Mouse (Mus musculus) megakaryocyte, embryonic 14.5 days (primary cell): ENCODE measurements at regions not wholly inside any gene's neighbourhood (a gene's known extent, or its start where the extent isn't known, plus 50 kb on each side); places are given as distances from the start of the nearest gene placed in this dataset.

ENCODE experiments used
- H3K27me3 ChIP-seq: replicated peaks from 2 replicates; pipeline ENCODE3; 2012; ENCODE audit warnings: inconsistent platforms
- H3K36me3 ChIP-seq: replicated peaks from 2 replicates; pipeline ENCODE3; 2012; ENCODE audit warnings: low read length, inconsistent platforms, mixed read lengths
- H3K4me1 ChIP-seq: 2 replicates; pipeline ENCODE4 v1.6.1; 2012; ENCODE audit warnings: inconsistent platforms
- H3K4me3 ChIP-seq: replicated peaks from 2 replicates; pipeline ENCODE3; 2012; ENCODE audit warnings: moderate library complexity, mild to moderate bottlenecking, inconsistent platforms
- H3K9me3 ChIP-seq: 2 replicates; pipeline ENCODE4 v1.6.1; 2012; ENCODE audit warnings: inconsistent platforms
- FLI1 ChIP-seq: IDR thresholded peaks from 2 replicates; pipeline ENCODE4 v1.6.1; 2012; ENCODE audit warnings: low read length, inconsistent platforms, mixed read lengths
- GATA1 ChIP-seq: IDR thresholded peaks from 3 replicates; pipeline ENCODE4 v1.6.1; 2012; ENCODE audit warnings: mixed read lengths, low read length, inconsistent platforms, borderline replicate concordance

GRCm38 (mm10) chr6:84514623-84515022 lies 79.1 kb downstream of the Cyp26b1 start:
- TF ChIP-seq GATA1 = no peak
- no peak for TF ChIP-seq FLI1
- H3K36me3 ChIP-seq = no peaks in the 10 kb centered on the region
- H3K4me3 ChIP-seq = no peak overlapping the region
- H3K9me3 ChIP-seq = no peaks in the 10 kb centered on the region
- H3K4me1 ChIP-seq = peaks cover 3% of the 10 kb centered on the region; the same call in 1 of the 2 replicates
- peaks cover 29% of the 10 kb centered on the region for H3K27me3 ChIP-seq

- Histone ChIP-seq H3K36me3 (no peaks in the 10 kb centered on the region), H3K9me3 (0 out of 2 replicates have a peak, but pooled peaks cover 2% of the 10 kb centered on the region), H3K27me3 (peaks cover 27% of the 10 kb centered on the region), H3K4me1 (no peaks in the 10 kb centered on the region), H3K4me3 (no peak overlapping the region)
- TF ChIP-seq FLI1 (no peak), GATA1 (no peak)
These were observed 85.1 kb downstream of the Cyp26b1 start for GRCm38 (mm10) chr6:84508598-84508997.

GRCm38 (mm10) chr6:84506675-84507074 lies 87.0 kb downstream of the Cyp26b1 start:
- H3K4me1 ChIP-seq = no peaks in the 10 kb centered on the region
- TF ChIP-seq GATA1 (no peak), FLI1 (no peak)
- 0 out of 2 replicates have a peak, but pooled peaks cover 2% of the 10 kb centered on the region for H3K9me3 ChIP-seq
- no peak overlapping the region for H3K4me3 ChIP-seq
- peaks cover 22% of the 10 kb centered on the region for H3K27me3 ChIP-seq
- no peaks in the 10 kb centered on the region for H3K36me3 ChIP-seq

- Histone ChIP-seq H3K36me3 (no peaks in the 10 kb centered on the region), H3K9me3 (peaks cover 5% of the 10 kb centered on the region), H3K27me3 (peaks cover 21% of the 10 kb centered on the region), H3K4me1 (no peaks in the 10 kb centered on the region), H3K4me3 (no peak overlapping the region)
- TF ChIP-seq GATA1 (no peak), FLI1 (no peak)
These were observed 93.3 kb downstream of the Cyp26b1 start for GRCm38 (mm10) chr6:84500255-84500886.

GRCm38 (mm10) chr6:84498076-84498475 lies 95.6 kb downstream of the Cyp26b1 start:
- Histone ChIP-seq H3K36me3 (no peaks in the 10 kb centered on the region), H3K27me3 (peaks cover 20% of the 10 kb centered on the region), H3K9me3 (peaks cover 6% of the 10 kb centered on the region), H3K4me1 (no peaks in the 10 kb centered on the region), H3K4me3 (no peak overlapping the region)
- no peak for TF ChIP-seq FLI1
- TF ChIP-seq GATA1 = no peak

GRCm38 (mm10) chr6:84493676-84494075 lies 100.0 kb downstream of the Cyp26b1 start:
- Histone ChIP-seq H3K9me3 (peaks cover 6% of the 10 kb centered on the region), H3K36me3 (no peaks in the 10 kb centered on the region), H3K4me3 (no peak overlapping the region), H3K27me3 (peaks cover 16% of the 10 kb centered on the region), H3K4me1 (no peaks in the 10 kb centered on the region)
- TF ChIP-seq GATA1 (no peak), FLI1 (no peak)

GRCm38 (mm10) chr6:84493169-84493568 lies 100.5 kb downstream of the Cyp26b1 start:
- no peak for TF ChIP-seq GATA1
- TF ChIP-seq FLI1 = no peak
- Histone ChIP-seq H3K4me1 (no peaks in the 10 kb centered on the region), H3K4me3 (no peak overlapping the region), H3K36me3 (no peaks in the 10 kb centered on the region), H3K9me3 (peaks cover 6% of the 10 kb centered on the region), H3K27me3 (peaks cover 18% of the 10 kb centered on the region)

GRCm38 (mm10) chr6:84492594-84492993 lies 101.1 kb downstream of the Cyp26b1 start:
- H3K36me3 ChIP-seq = no peaks in the 10 kb centered on the region
- peaks cover 6% of the 10 kb centered on the region for H3K9me3 ChIP-seq
- TF ChIP-seq GATA1 = no peak
- TF ChIP-seq FLI1 = no peak
- H3K4me1 ChIP-seq = no peaks in the 10 kb centered on the region
- peaks cover 18% of the 10 kb centered on the region for H3K27me3 ChIP-seq
- H3K4me3 ChIP-seq = no peak overlapping the region

- Histone ChIP-seq H3K4me3 (no peak overlapping the region), H3K9me3 (peaks cover 6% of the 10 kb centered on the region), H3K36me3 (no peaks in the 10 kb centered on the region), H3K4me1 (no peaks in the 10 kb centered on the region), H3K27me3 (peaks cover 16% of the 10 kb centered on the region)
- no peak for TF ChIP-seq GATA1
- no peak for TF ChIP-seq FLI1
These were observed 102.6 kb downstream of the Cyp26b1 start for GRCm38 (mm10) chr6:84491106-84491505.

GRCm38 (mm10) chr6:84481205-84481604 lies 112.5 kb downstream of the Cyp26b1 start:
- no peaks in the 10 kb centered on the region for H3K36me3 ChIP-seq
- TF ChIP-seq GATA1 = no peak
- TF ChIP-seq FLI1 = no peak
- no peaks in the 10 kb centered on the region for H3K9me3 ChIP-seq
- H3K27me3 ChIP-seq = peaks cover 28% of the 10 kb centered on the region
- no peak overlapping the region for H3K4me3 ChIP-seq
- H3K4me1 ChIP-seq = no peaks in the 10 kb centered on the region
